Comparison of ENCODE assay signal across 24 mouse cellular contexts in the genomic region with DNA sequence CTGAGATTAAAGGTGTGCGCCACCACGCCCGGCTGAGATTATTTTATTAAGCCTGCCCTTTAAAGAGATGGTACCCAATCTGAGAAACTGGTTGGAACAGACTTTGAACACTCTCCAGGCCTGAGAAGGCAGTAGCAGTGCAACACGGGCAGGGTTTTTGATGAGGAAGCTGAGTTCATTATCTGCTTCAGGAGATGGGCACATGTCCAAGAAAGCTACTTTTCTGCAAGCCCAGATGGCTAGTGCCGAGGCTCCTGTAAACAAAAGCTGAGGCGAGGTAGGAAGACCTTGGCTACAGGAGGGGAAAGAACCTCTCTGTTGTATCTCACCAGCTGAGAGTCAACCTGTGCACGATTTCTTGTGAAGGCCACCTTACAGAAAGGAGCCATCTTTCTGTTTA.
"Had no signal": no experiment of that assay in that cellular context is flagged by ENCODE, and none has a peak within 500 bp of the region (broad histone marks: within the 10 kb centered on the region; RNA-seq: fewer than 3 reads in every experiment).

No protein-coding gene starts in this region.

- H3K36me3 ChIP-seq: heart, embryonic 13.5 days; heart, embryonic 15.5 days; hindbrain, embryonic 13.5 days; hindbrain, embryonic 15.5 days; kidney, embryonic 15.5 days; limb, embryonic 13.5 days; limb, embryonic 15.5 days; liver, embryonic 12.5 days had no signal

- H3K27ac ChIP-seq: heart, adult 2 months; heart, embryonic 13.5 days; heart, embryonic 15.5 days; hindbrain, embryonic 13.5 days; hindbrain, embryonic 15.5 days; hindbrain, postnatal 0 days; kidney, embryonic 15.5 days; kidney, postnatal 0 days; left cerebral cortex, adult 2 months; limb, embryonic 13.5 days; limb, embryonic 15.5 days; liver, embryonic 12.5 days; liver, embryonic 14.5 days had no signal

- H3K27me3 ChIP-seq: heart, embryonic 13.5 days; heart, embryonic 15.5 days; hindbrain, embryonic 13.5 days; hindbrain, embryonic 15.5 days; kidney, embryonic 15.5 days; limb, embryonic 13.5 days; limb, embryonic 15.5 days had no signal

- DNase-seq: gastrocnemius, postnatal 14 days; gastrocnemius, postnatal 36 days; heart, adult 11 months; heart, adult 2 months; heart, postnatal 14 days; heart, postnatal 36 days; kidney, adult 11 months; kidney, adult 2 months; kidney, adult 9 months; kidney, postnatal 14 days; kidney, postnatal 36 days; left cerebral cortex, postnatal 4 days had no signal

- H3K4me3 ChIP-seq: heart, adult 2 months; heart, embryonic 13.5 days; heart, embryonic 15.5 days; hindbrain, embryonic 13.5 days; hindbrain, embryonic 15.5 days; kidney, embryonic 15.5 days; left cerebral cortex, adult 2 months; limb, embryonic 13.5 days; limb, embryonic 15.5 days; liver, embryonic 12.5 days had no signal

- H3K4me1 ChIP-seq: liver, embryonic 12.5 days had no signal
